Mouse (Mus musculus): ENCODE results near the gene Acot10. TPM values are rescaled to one million over a fixed set of nuclear protein-coding genes. Genes with fewer than 3 reads are reported as not detected.

Gene Acot10
- 0.14 TPM in 1 of 2 replicates, not detected in the other for polyA plus RNA-seq (2012; rRNA removed; ENCODE audit: low replicate concordance)

GRCm38 (mm10) chr15:20666650-20667049 is at the start of gene Acot10:
Acot10 (minus strand) TSS chr15:20666750.

Other genes starting within 250 kb of the Acot10 start
- not detected in 2 replicates for gene Cdh12, start 217.5 kb downstream of the Acot10 start, polyA plus RNA-seq (2012; rRNA removed; ENCODE audit: low replicate concordance)